Mouse (Mus musculus): ENCODE measurements around the gene Klhl32.

GRCm38 (mm10) chr4:24620440-24620839 lies 230.5 kb downstream of the Klhl32 start:
- TF ChIP-seq CTCF (IDR thresholded peaks at IDR 0.05; ENCODE audit: borderline replicate concordance, extremely low read depth, insufficient read depth, insufficient read length) (no peak), POLR2A (IDR thresholded peaks at IDR 0.05; ENCODE audit: borderline replicate concordance, extremely low read depth, insufficient read depth, insufficient read length, poor library complexity, severe bottlenecking) (no peak)

Data from brain, embryonic 14.5 days (tissue).